Mouse (Mus musculus): ENCODE results near the gene Tmem216.

DNA sequence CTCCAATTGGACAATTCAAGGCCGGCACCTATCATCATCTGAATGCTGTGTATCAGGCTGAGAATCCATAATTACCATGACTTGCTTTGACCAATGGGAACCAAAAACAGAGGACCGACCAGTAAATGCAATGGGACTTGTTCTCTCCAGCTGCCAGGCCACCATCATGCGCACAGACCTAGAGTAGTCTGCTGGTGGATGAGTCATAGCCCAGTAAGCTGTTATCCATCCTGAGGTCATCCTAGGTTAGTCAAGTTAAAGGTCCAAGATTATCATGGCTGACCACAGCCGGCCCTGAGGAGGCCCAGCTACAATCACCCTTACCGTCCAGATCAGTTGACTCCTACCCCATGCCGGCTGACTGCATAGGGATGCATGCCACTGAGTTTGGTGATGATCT lies 13.6 kb upstream of the Tmem216 start:
- TF ChIP-seq EP300 (IDR thresholded peaks at IDR 0.05; ENCODE audit: low read depth) = no peak
- no peak for TF ChIP-seq CTCF (IDR thresholded peaks at IDR 0.05; ENCODE audit: low read depth)
